Mouse (Mus musculus) small intestine, adult 2 months (tissue): Measurements from ENCODE around the gene Ssr2.

Experiments
- CTCF ChIP-seq: fragments of 200-500 bp; IDR thresholded peaks from 2 replicates; pipeline ENCODE4 v1.5.1; 2012; ENCODE audit warnings: low read depth, mild to moderate bottlenecking, control low read depth, inconsistent platforms, low read length, moderate library complexity, mixed read lengths; ENCODE audit not compliant: insufficient replicate concordance, insufficient read length; ENCODE audit errors: extremely low read depth
- POLR2A ChIP-seq: fragments of 200-500 bp; IDR thresholded peaks from 2 replicates; pipeline ENCODE4 v1.6.1; 2012; ENCODE audit warnings: low read depth, mild to moderate bottlenecking, control low read depth, inconsistent platforms, low read length, moderate library complexity

GRCm38 (mm10) chr3:88620992-88621536 lies 45.4 kb downstream of the Ssr2 start:
- no peak for TF ChIP-seq CTCF
- peak; percentile 33; the same call in 1 of the 2 replicates for TF ChIP-seq POLR2A
